Mouse (Mus musculus) left cerebral cortex, postnatal 25 days (tissue): Measurements from ENCODE around the gene Szt2. TPM values are rescaled to one million over a fixed set of nuclear protein-coding genes. Genes with fewer than 3 reads are reported as not detected.

Experiments used
- DNase-seq, 2 experiments: peaks; one replicate each; pipeline ENCODE4 v3.0.0; 2022; ENCODE audit warnings: low spot score in 2 of 2, mixed read lengths in 1 of 2
- intact Hi-C: fragments of 180-260 bp; cut with DNase I; formaldehyde crosslinking; loops from one replicate; pipeline ENCODE4 v1.15.1; 2025
- total RNA-seq, 2 experiments: library from RNA; stranded (reverse); gene quantifications; 2 replicates each; pipeline ENCODE4 v1.2.3; 2021

The Szt2 gene
- total RNA-seq, 2 experiments from 2014 or later, result 30.6 to 43.8 TPM

- peak; percentile 26 to 80 for DNase-seq
- intact Hi-C loops, result loop anchor here (2.0 kb wide), 1 partner anchor 150 kb away; no protein-coding TSS in a partner anchor
Observed at GRCm38 (mm10) chr4:118416329-118416728, 7.3 kb upstream of the Szt2 start.

- DNase-seq, result peak in 1 of 2 experiments; percentile 21
- intact Hi-C loops, result loop anchor here (2.0 kb wide), 1 partner anchor 151 kb away; no protein-coding TSS in a partner anchor
Observed at GRCm38 (mm10) chr4:118415779-118416178, 6.7 kb upstream of the Szt2 start.

DNA sequence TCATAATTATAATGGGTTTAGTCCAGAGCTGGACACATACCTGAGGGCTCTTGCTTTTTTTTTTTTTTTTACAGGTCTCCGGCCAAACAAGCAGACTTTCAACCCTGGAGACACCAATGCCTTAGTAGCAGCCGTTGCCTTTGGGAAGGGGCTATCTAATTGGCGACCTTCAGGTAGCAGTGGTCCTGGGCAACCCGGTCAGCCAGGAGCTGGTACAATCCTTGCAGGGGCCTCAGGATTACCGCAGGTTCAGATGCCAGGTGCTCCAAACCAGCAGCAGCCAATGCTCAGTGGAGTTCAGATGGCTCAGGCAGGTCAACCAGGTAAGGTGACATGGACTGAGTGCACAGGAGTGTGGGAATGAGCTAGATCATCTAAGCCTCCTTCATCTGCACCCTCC is 4.5 kb upstream of the Szt2 start:
- intact Hi-C loops, result no loop called here
- no peak for DNase-seq

GRCm38 (mm10) chr4:118410871-118411270 is 1.8 kb upstream of the Szt2 start:
- no peak for DNase-seq
- intact Hi-C loops, result no loop called here

- intact Hi-C loops, result no loop called here
- DNase-seq, result no peak
Observed at GRCm38 (mm10) chr4:118402701-118403100, 6.4 kb downstream of the Szt2 start.

DNA sequence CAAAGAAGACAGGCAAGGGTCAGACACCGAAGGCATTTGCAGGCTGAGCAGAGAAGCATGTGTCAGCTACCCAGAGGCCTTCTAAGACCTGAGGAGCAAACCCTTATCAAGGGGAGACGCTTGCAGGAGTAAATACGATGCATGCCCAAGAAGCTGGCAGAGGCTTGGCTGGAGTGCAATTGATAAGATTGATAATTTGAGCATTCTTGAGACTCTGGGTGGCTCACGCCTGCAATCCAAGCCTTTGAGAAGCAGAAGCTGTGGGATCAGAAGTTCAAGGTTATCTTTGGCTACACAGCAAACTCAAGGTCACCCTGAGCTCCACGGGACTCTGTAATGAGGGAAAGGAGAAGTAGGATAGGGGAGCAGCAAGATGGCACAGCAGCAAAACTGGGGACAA is 7.2 kb downstream of the Szt2 start:
- no peak for DNase-seq
- intact Hi-C loops, result no loop called here

- intact Hi-C loops, result no loop called here
- no peak for DNase-seq
Observed at GRCm38 (mm10) chr4:118401421-118401820, 7.7 kb downstream of the Szt2 start.

- DNase-seq, result no peak
- intact Hi-C loops, result no loop called here
Observed at GRCm38 (mm10) chr4:118398400-118398799, 10.7 kb downstream of the Szt2 start.

DNA sequence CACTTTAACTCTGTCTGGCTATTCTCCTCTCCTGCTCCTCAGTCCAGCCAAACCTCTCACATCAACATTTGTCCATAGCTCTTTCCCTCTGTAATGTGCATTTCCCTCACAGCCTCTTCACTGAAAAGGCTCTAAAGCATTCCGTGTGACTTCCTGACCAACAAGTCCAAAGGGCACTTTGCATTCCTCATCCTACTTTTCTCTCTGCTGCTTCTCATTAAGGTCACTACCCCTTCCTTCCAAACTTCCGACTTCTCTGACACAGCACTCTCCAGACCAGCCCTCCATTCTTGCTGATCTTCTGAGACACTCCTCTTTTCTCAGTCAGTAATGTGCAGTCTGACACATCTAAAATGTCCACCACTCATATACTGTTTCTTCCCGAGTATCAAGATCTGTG is 12.6 kb downstream of the Szt2 start:
- intact Hi-C loops, result no loop called here
- DNase-seq, result no peak

- no peak for DNase-seq
- intact Hi-C loops, result no loop called here
Observed at GRCm38 (mm10) chr4:118395289-118395688, 13.8 kb downstream of the Szt2 start.

DNA sequence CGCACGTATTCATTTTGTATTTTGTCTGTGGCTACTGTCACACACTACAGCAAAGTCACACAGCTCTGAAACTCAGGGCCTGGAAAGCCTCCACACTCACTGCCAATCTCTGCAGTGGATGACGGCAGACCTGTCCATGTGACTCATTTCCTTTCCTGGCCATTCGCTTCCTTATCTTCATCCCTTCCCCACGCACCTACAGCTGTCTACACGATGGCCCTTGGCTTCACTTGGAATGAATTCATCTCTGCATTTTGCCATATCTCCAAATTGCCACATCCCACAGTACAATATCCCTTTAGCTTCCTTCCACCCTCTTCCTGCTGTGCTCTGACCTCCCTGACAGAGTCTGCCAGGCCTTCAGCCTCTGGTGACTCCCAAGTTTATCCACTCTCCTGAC is 14.6 kb downstream of the Szt2 start:
- intact Hi-C loops, result no loop called here
- DNase-seq, result peak in 1 of 2 experiments; percentile 10

DNA sequence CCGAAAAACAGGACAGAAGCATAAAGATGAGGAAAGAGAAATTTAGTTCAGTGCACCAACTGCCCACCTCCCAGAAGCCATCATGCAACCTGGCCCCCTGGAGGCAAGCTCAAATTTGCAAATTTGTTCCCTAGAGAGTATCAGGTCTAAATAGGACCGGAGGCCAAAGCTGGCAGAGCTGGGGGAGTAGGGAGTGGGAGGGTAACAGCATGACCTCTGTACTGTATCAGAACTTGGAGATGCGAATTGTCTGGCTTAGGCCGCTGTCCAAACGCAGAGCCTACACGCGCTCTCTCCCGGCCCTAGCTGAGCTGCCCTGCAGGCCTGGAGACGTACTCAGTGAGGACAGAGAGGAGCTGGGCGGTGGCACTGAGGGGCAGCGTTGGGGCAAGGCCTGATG is 18.9 kb downstream of the Szt2 start:
- intact Hi-C loops, result no loop called here
- no peak for DNase-seq

GRCm38 (mm10) chr4:118387316-118387715 is 21.8 kb downstream of the Szt2 start:
- no peak for DNase-seq

DNA sequence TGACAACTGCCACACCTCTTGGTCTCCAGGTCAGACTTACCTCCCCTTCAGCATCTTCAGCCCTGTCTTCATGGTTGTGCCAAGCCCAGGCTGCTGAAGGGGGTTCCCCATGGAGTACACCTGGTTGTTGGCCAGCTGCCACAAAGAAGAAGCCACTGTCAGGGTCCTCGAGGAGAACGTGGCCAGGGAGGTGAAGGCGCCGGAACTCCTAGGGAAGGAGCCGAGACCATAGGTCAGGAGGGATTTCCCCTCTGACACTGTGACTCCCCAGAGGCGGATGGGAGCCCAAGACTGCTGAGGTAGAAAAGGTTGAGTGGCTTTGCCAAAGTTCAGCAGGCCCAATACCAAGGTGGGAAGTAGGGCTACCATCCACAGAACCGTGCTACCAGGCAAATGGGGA is 25.8 kb downstream of the Szt2 start:
- intact Hi-C loops, result no loop called here
- DNase-seq, result no peak

More at GRCm38 (mm10) chr4:118387316-118387715, 21.8 kb downstream of the Szt2 start:
- intact Hi-C loops, result no loop called here

DNA sequence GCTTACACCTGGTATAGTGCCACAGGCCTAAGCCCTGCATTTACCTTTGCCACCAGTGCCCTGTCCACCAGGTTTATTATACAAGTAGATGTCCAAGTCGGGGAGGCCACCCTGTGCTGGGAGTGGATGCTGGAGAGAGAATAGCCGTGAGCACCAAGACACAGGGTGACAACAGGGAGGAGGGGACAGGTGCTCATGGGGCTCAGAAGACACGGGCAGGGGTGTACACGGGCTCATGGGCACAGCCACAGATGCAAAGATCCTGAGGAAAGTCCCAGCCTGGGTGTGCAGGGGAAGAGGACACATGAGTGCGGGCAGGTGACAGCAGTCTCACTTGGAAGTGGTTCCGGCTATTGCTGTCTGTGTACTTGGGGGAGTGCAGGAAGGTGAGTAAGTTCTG is 33.1 kb downstream of the Szt2 start:
- intact Hi-C loops, result no loop called here
- no peak for DNase-seq

DNA sequence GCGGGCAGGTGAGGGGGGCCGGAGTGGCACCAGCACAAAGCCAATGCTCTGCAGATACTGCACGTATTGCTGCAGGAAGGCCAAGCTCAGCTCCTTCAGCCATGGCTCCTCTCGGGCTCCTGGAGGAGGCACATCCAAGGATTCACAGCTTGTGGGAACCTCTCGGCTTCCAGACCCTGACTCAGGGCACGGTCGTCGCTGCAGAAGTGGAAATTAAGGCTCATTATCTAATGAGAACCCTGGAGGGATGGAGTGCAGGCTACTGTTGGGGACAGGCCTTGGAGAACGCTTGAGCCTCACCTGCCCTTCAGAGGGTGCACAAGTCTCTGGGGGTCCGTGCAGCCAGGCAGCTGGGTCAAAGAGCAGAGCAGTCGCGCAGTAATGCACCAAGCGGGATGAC is 37.3 kb downstream of the Szt2 start:
- no peak for DNase-seq
- intact Hi-C loops, result no loop called here

- no peak for DNase-seq
- intact Hi-C loops, result no loop called here
Observed at GRCm38 (mm10) chr4:118368616-118369015, 40.5 kb downstream of the Szt2 start.

GRCm38 (mm10) chr4:118367551-118367950 is 41.5 kb downstream of the Szt2 start:
- DNase-seq, result no peak

DNA sequence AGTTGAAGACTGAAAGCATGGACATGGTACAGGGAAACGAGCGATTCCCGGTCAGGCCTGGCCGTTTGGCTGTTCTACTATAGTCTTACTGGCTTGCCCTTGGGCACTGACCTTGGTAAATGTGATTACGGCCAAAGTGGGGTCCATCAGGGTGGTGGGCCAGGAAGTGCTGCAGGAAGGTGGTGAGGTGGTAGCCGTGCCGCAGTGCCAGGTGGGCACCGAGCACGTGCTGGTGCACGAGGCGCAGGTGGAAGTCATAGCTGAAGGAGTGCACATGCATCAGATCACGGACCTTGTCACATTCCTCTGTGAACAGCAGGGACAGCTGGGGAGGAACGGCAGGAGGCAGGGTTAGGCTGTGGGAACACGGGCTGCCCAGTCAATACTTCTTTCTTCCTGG is 43.1 kb downstream of the Szt2 start:
- intact Hi-C loops, result no loop called here
- DNase-seq, result no peak

More at GRCm38 (mm10) chr4:118367551-118367950, 41.5 kb downstream of the Szt2 start:
- intact Hi-C loops, result no loop called here

DNA sequence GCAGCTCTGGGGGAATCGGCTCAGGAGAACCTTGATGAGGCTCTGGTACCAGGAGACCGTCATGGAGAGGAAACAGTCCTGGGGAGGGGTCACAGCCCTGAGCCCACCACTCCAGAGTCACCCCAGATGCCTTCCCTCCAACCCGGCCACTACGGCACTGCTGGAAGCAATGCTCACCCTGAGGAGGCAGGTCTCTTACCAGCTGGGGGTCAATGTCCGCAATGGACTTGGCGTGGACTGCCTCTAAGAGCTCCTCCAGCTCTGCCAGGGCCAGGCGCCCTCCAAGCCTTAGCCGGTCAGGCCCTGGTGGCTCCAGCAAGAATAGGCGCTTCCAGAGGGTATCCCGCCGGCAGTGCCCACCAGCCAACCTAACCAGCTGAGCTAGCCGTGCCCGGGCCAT is 44.4 kb downstream of the Szt2 start:
- DNase-seq, result no peak
- intact Hi-C loops, result no loop called here

DNA sequence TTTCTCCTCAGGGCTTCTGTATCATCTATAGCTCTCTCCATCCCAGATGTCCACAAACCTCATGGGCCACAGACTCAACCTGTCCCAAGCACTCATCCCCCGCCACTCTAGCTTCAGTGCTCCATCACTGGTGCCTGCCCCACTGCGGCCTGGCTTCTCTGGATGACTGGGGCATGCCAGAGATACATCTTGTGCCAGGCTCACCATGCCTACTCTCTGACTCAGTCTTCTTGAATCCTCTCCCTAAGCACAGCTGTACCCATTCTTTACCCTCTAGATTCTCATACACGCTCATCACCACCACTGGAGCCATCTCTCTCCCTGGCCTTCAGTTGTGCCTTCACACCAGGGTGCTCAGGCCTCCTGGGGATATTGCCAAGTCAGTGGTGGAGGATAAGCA is 45.1 kb downstream of the Szt2 start:
- no peak for DNase-seq
- intact Hi-C loops, result no loop called here

- intact Hi-C loops, result no loop called here
- no peak for DNase-seq
Observed at GRCm38 (mm10) chr4:118362879-118363278, 46.2 kb downstream of the Szt2 start.
